Mouse (Mus musculus) common myeloid progenitor, adult 5-6 weeks (primary cell): ENCODE measurements around the gene Epb41l2. TPM values are rescaled to one million over a fixed set of nuclear protein-coding genes. Genes with fewer than 3 reads are reported as not detected.

Source experiments
- ATAC-seq: replicated peaks from 2 replicates; pipeline ENCODE4 v1.8.0; 2016; ENCODE audit warnings: low read depth, mild to moderate bottlenecking, moderate TSS enrichment, inconsistent platforms; ENCODE audit not compliant: poor library complexity, severe bottlenecking
- total RNA-seq: library from RNA; stranded (forward); fragments of 200-1000, 187-1606 nt; gene quantifications from 2 replicates; pipeline ENCODE4 v1.2.3, GENCODE M21; 2017

Epb41l2 gene
- total RNA-seq, 1 experiment from 2014 or later = 35.8 TPM

DNA sequence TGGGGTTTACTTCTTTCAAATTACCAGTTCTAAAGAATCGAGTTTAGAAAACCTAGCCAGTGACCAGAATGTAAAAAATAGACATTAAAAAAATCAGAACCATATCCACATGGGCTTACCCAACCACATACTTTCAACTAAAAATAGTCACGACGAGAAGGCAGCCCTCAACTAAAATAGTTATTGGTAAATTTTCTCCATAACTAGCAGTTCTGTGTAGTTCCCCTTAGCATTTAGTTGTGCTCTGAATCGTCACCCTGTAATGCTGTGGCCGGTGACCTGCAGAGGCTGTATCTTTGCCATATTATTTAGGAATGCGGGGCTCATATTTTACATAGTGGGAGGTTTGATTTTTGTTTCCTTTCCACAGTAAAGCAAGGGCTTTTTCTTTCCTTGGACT, 2.6 kb downstream of the Epb41l2 start:
- ATAC-seq = no peak

DNA sequence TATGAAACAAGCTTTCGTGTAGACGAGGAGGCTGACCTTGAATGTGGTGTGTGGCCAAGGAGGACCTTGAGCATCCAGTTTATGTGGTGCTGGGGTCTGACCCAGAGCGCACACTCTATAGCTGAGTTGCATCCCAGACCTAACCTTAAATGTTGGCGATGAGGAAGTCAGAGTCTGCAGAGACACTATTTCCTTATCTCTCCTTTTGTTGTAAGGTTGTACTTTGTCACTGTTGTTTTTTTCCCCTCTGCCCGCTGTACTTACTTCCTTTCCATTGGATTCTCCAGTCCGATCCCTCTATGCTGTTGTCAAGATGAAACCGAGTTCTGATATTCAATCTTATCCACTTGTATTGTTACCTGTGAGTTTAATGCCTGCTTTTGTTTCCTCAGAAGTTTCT, 5.6 kb downstream of the Epb41l2 start:
- ATAC-seq = no peak

DNA sequence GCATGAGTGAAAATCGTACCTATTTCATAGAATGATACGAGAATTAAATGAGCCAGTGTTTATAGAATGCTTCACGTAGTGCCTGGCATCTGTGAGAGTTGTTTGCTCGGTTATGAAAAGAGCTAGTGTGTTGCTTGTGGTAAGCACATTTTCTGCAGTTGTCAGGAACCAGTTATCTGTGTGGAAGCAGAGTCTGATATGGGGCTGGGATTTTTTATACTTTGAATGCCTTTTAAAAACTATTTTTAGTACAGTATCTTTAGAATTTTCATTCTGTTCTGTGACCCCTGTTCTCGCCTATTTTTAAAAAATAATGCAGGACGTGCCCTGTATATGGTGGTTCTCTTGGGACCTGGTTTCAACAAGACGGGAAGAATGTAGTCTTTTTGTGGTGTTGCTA, 6.1 kb downstream of the Epb41l2 start:
- no peak for ATAC-seq

GRCm38 (mm10) chr10:25366691-25367090, 7.1 kb downstream of the Epb41l2 start:
- peak; percentile 94 for ATAC-seq

- ATAC-seq = no peak
These were observed 9.3 kb downstream of the Epb41l2 start for GRCm38 (mm10) chr10:25368928-25369327.

GRCm38 (mm10) chr10:25369691-25370090, 10.1 kb downstream of the Epb41l2 start:
- ATAC-seq = no peak

DNA sequence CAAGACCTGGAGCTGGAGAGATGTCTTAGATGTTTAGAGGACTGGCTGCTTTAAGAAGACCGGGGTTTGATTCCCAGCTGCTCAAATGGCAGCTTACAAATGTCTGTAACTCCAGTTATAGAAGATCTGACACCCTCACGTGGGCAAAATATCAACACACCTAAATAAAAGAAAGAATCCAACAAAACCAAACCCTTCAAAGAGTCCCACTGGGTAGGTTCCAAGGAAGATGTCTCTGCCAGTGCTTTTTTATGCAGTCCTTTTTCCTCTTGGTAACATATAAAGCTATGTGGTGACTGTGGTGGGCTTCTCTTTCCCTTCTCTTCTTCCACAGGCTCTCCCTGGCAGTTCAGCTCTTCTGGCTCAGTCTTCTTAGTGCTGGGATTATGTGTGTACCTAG, 11.7 kb downstream of the Epb41l2 start:
- ATAC-seq = no peak

DNA sequence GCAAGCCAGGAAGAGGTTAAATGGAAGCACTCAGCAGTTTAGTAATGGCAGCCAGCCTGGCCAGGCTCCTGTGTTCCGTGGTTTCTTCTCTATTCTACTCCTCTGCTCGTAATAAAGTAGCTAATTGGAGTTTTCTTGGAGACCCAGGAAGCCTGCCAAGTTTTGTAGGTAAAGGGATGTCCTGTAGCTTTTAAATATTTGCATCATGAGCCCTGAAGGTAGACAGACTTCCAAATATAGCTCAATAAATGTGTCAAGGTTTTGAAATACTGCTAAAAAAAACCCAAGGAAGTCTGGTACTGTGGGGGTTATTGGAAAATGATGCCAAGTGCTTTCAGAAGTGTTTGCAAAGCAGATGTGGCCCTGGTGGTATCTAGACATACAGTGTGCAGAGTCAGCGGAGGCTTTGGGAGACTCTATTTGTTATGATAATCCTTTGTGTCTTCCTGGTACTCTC, 12.3 kb downstream of the Epb41l2 start:
- ATAC-seq = 0 out of 2 replicates have a peak, but pooled peaks have one; percentile 15

GRCm38 (mm10) chr10:25372510-25373148, 13.0 kb downstream of the Epb41l2 start:
- no peak for ATAC-seq

DNA sequence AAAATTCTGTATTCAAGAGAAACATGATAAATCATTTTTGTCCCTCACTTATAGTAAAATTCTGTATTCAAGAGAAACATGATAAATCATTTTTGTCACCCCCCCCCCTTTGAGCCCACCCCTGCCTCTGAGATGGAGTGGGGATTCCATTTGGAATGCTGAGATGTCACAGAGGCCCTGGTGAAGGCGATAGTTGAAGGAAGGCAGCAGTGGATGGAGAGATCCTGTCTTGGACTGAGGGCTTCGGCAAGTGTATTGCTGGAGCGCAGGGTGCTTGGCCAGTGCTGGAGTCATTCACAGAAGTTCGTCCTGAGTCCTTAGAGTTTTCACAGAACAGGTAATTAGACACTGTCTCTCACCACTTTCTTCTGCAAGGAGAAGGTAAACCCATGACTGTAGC, 15.4 kb downstream of the Epb41l2 start:
- ATAC-seq = no peak

- peak; percentile 58 for ATAC-seq
These were observed 21.3 kb downstream of the Epb41l2 start for GRCm38 (mm10) chr10:25380746-25381481.

- no peak for ATAC-seq
These were observed 22.4 kb downstream of the Epb41l2 start for GRCm38 (mm10) chr10:25381951-25382350.

DNA sequence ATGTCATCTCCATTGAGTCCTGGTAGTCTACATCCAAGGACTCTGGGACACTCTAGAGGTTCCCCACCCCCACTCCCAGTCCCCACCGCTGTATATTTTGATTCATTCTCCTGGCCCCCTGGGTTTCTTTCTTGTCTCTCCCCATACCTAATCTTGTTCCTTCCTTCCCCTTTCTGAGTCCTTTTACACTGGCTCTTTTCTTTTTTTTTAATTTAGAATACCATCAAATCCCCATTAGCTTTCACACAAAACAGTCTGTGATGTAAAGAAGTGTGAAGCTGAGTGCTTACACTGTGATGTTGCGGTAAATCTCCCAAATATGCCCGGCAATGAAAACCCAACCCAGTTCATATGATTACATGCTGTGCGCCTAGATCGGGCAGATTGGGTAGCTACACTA, 23.6 kb downstream of the Epb41l2 start:
- peak; percentile 66 for ATAC-seq

GRCm38 (mm10) chr10:25384391-25384790, 24.8 kb downstream of the Epb41l2 start:
- ATAC-seq = no peak

- no peak for ATAC-seq
These were observed 26.4 kb downstream of the Epb41l2 start for GRCm38 (mm10) chr10:25385811-25386580.

DNA sequence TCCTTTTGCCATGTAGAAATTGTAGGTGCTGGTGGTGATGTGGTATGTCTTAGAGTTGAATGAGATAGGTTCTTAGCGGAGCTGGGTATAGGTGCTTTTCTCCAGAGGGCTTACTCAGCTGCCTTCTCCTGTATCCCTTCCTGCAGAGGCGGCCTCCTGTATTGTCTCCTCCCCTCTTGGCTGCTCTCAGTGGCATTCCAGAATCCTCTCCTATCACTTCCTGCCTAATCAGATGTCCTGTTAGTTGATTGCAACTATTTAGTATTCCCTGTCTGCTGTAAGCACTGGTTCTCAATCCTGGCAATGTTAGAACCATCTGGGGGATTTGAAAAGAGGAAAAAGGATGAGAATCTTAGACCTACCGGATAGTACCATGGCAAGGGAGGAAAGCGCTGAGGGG, 27.3 kb downstream of the Epb41l2 start:
- ATAC-seq = no peak

GRCm38 (mm10) chr10:25387268-25387667, 27.7 kb downstream of the Epb41l2 start:
- ATAC-seq = no peak

- ATAC-seq = no peak
These were observed 33.2 kb downstream of the Epb41l2 start for GRCm38 (mm10) chr10:25392786-25393185.

DNA sequence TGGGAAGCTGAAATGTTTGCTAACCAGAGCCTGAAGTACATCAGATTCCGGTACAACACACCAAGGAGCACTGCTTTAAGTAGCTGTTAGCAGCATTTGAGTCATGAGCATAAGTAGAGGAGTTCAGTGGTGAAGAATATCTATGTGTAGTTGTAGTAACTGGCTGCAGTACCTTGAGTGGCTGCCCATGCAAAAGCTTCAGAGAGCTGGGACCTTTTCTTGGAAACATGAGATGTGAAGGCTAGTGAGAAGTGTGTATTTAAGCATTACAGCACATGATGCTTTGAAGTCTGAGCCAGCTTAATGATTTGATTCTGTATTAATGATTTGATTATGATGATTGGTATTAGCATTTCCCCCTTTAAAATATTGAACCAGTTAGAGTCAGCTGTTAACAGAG, 34.1 kb downstream of the Epb41l2 start:
- ATAC-seq = no peak

GRCm38 (mm10) chr10:25395236-25395886, 35.8 kb downstream of the Epb41l2 start:
- ATAC-seq = no peak
